Mouse (Mus musculus) midbrain, embryonic 13.5 days (tissue): Measurements from ENCODE around the gene Prdm5. TPM values are rescaled to one million over a fixed set of nuclear protein-coding genes. Genes with fewer than 3 reads are reported as not detected.

Source experiments
- ATAC-seq: fragments of 200-750 bp; cut with Nextera tagmentation; 2 replicates; pipeline ENCODE4 v1.8.0; 2017; ENCODE audit warnings: mild to moderate bottlenecking, moderate TSS enrichment, moderate library complexity
- H3K27ac ChIP-seq: fragments of 300-500 bp; sonication (generic); 2 replicates; pipeline ENCODE4 v1.5.1; 2015; ENCODE audit warnings: inconsistent platforms, mild to moderate bottlenecking, moderate library complexity
- H3K27me3 ChIP-seq: fragments of 300-500 bp; sonication (generic); 2 replicates; pipeline ENCODE4 v1.6.1; 2015; ENCODE audit warnings: mild to moderate bottlenecking, inconsistent platforms
- H3K36me3 ChIP-seq: fragments of 300-500 bp; sonication (generic); 2 replicates; pipeline ENCODE4 v1.6.1; 2015; ENCODE audit warnings: mild to moderate bottlenecking, inconsistent platforms
- H3K4me1 ChIP-seq: fragments of 300-500 bp; sonication (generic); replicated peaks from 2 replicates; pipeline ENCODE4 v1.6.1; 2015; ENCODE audit warnings: inconsistent platforms
- H3K4me2 ChIP-seq: fragments of 300-500 bp; sonication (generic); replicated peaks from 2 replicates; pipeline ENCODE4 v1.6.1; 2015; ENCODE audit warnings: moderate library complexity, mild to moderate bottlenecking, inconsistent platforms
- H3K4me3 ChIP-seq: fragments of 300-500 bp; sonication (generic); replicated peaks from 2 replicates; pipeline ENCODE4 v1.5.1; 2015; ENCODE audit warnings: mild to moderate bottlenecking, inconsistent platforms
- H3K9ac ChIP-seq: fragments of 300-500 bp; sonication (generic); replicated peaks from 2 replicates; pipeline ENCODE4 v1.6.1; 2015; ENCODE audit warnings: mild to moderate bottlenecking, inconsistent platforms
- H3K9me3 ChIP-seq: fragments of 300-500 bp; sonication (generic); 2 replicates; pipeline ENCODE4 v1.6.1; 2016; ENCODE audit warnings: mild to moderate bottlenecking, inconsistent platforms
- WGBS: fragments of 180-500 bp; shearing (Covaris S2); methylation state at CpG from one replicate; pipeline ENCODE4 v1.1.7; 2015; 5-methylcytosine and 5-hydroxymethylcytosine counted together
- polyA plus RNA-seq: library from polyadenylated mRNA; unstranded; fragments of >200 nt; fragmentation: Nextera tagmentation; extraction: Ambion mirVana; gene quantifications from 2 replicates; pipeline ENCODE4 v1.2.1, GENCODE M21; 2015

The Prdm5 gene
- polyA plus RNA-seq, 1 experiment from 2014 or later = 6.8 TPM

GRCm38 (mm10) chr6:65950492-65950891 lies 171.7 kb downstream of the Prdm5 start:
- H3K36me3 ChIP-seq = no peaks in the 10 kb centered on the region
- no peak overlapping the region for H3K9ac ChIP-seq
- no peaks in the 10 kb centered on the region for H3K27me3 ChIP-seq
- no peak overlapping the region for H3K27ac ChIP-seq
- WGBS = 66% methylated on average over 6 of the region's 6 CpGs
- no peak for ATAC-seq
- no peak overlapping the region for H3K4me3 ChIP-seq
- no peak overlapping the region for H3K4me2 ChIP-seq
- no peaks in the 10 kb centered on the region for H3K9me3 ChIP-seq
- no peaks in the 10 kb centered on the region for H3K4me1 ChIP-seq

GRCm38 (mm10) chr6:65952309-65952708 lies 173.5 kb downstream of the Prdm5 start, which contains the start of gene 4930544G11Rik:
TSS of gene 4930544G11Rik (plus strand) at chr6:65952609.
- no peak within 1 kb of the TSS for H3K4me2 ChIP-seq
- H3K9me3 ChIP-seq = no peaks in the 10 kb centered on the region
- no peak within 1 kb of the TSS for H3K9ac ChIP-seq
- no peaks in the 10 kb centered on the region for H3K36me3 ChIP-seq
- H3K4me1 ChIP-seq = no peaks in the 10 kb centered on the region
- no peaks in the 10 kb centered on the region for H3K27me3 ChIP-seq
- 95% methylated on average over 10 of the region's 10 CpGs for WGBS
- no peak for ATAC-seq
- no peak within 1 kb of the TSS for H3K27ac ChIP-seq
- no peak within 1 kb of the TSS for H3K4me3 ChIP-seq

- no peak overlapping the region for H3K9ac ChIP-seq
- ATAC-seq = peak; percentile 76; the same call in 1 of the 2 replicates
- no peaks in the 10 kb centered on the region for H3K9me3 ChIP-seq
- no peak overlapping the region for H3K4me3 ChIP-seq
- WGBS = 42% methylated on average over 6 of the region's 6 CpGs
- no peaks in the 10 kb centered on the region for H3K36me3 ChIP-seq
- peaks cover 10% of the 10 kb centered on the region for H3K4me1 ChIP-seq
- H3K27ac ChIP-seq = no peak overlapping the region
- H3K27me3 ChIP-seq = no peaks in the 10 kb centered on the region
- H3K4me2 ChIP-seq = no peak overlapping the region
Observed at GRCm38 (mm10) chr6:65969386-65970111, 190.8 kb downstream of the Prdm5 start.

GRCm38 (mm10) chr6:65970410-65970809 lies 191.6 kb downstream of the Prdm5 start:
- H3K36me3 ChIP-seq = no peaks in the 10 kb centered on the region
- H3K27ac ChIP-seq = no peak overlapping the region
- 85% methylated on average over 9 of the region's 9 CpGs for WGBS
- H3K9ac ChIP-seq = no peak overlapping the region
- H3K27me3 ChIP-seq = no peaks in the 10 kb centered on the region
- 0 out of 2 replicates have a peak, but pooled peaks have one; percentile 56 for ATAC-seq
- H3K4me1 ChIP-seq = peaks cover 10% of the 10 kb centered on the region
- H3K4me2 ChIP-seq = no peak overlapping the region
- no peak overlapping the region for H3K4me3 ChIP-seq
- H3K9me3 ChIP-seq = no peaks in the 10 kb centered on the region

Other genes starting within 250 kb of the Prdm5 start
- gene Ndnf, start 107.4 kb upstream of the Prdm5 start, polyA plus RNA-seq = 3.1 and 5.9 TPM in 2 replicates
- gene 4930544G11Rik, start 173.6 kb downstream of the Prdm5 start, polyA plus RNA-seq = not detected in 2 replicates